Mouse (Mus musculus) cerebellum, adult 18-20 months (tissue): ENCODE results near the gene Elmsan1.

Experiments used
- DNase-seq, 2 experiments: peaks; one replicate each; pipeline ENCODE4 v3.0.0; 2021

The Elmsan1 gene

GRCm38 (mm10) chr12:84214495-84215175 lies 4.0 kb downstream of the Elmsan1 start:
- DNase-seq = no peak

- no peak for DNase-seq
Measured at GRCm38 (mm10) chr12:84212297-84212696, 6.4 kb downstream of the Elmsan1 start.

- no peak for DNase-seq
Measured at GRCm38 (mm10) chr12:84211021-84211538, 7.6 kb downstream of the Elmsan1 start.

- no peak for DNase-seq
Measured at GRCm38 (mm10) chr12:84210288-84210687, 8.4 kb downstream of the Elmsan1 start.

- DNase-seq = no peak
Measured at GRCm38 (mm10) chr12:84209093-84209492, 9.6 kb downstream of the Elmsan1 start.

- no peak for DNase-seq
Measured at GRCm38 (mm10) chr12:84207209-84207817, 11.4 kb downstream of the Elmsan1 start.

GRCm38 (mm10) chr12:84206525-84206924 lies 12.2 kb downstream of the Elmsan1 start:
- no peak for DNase-seq

- DNase-seq = no peak
Measured at GRCm38 (mm10) chr12:84205659-84206185, 13.0 kb downstream of the Elmsan1 start.

- DNase-seq = no peak
Measured at GRCm38 (mm10) chr12:84204662-84205061, 14.0 kb downstream of the Elmsan1 start.

- DNase-seq = no peak
Measured at GRCm38 (mm10) chr12:84203778-84204216, 14.9 kb downstream of the Elmsan1 start.

GRCm38 (mm10) chr12:84203170-84203777 lies 15.4 kb downstream of the Elmsan1 start:
- DNase-seq = no peak

GRCm38 (mm10) chr12:84202561-84202960 lies 16.1 kb downstream of the Elmsan1 start:
- no peak for DNase-seq

- DNase-seq = no peak
Measured at GRCm38 (mm10) chr12:84201686-84202484, 16.8 kb downstream of the Elmsan1 start.

- no peak for DNase-seq
Measured at GRCm38 (mm10) chr12:84201222-84201621, 17.5 kb downstream of the Elmsan1 start.

- no peak for DNase-seq
Measured at GRCm38 (mm10) chr12:84198880-84199279, 19.8 kb downstream of the Elmsan1 start.

GRCm38 (mm10) chr12:84198076-84198679 lies 20.5 kb downstream of the Elmsan1 start:
- DNase-seq = no peak

- DNase-seq = no peak
Measured at GRCm38 (mm10) chr12:84195195-84195594, 23.5 kb downstream of the Elmsan1 start.

- DNase-seq = no peak
Measured at GRCm38 (mm10) chr12:84194400-84195109, 24.1 kb downstream of the Elmsan1 start.

GRCm38 (mm10) chr12:84193642-84194399 lies 24.9 kb downstream of the Elmsan1 start:
- DNase-seq = peak; percentile 87 to 90

GRCm38 (mm10) chr12:84192741-84193641 lies 25.7 kb downstream of the Elmsan1 start:
- DNase-seq = peak; percentile 66 to 73
